11 mouse cellular contexts compared by ENCODE assay signal in genomic region chr10:41812566-41812965, GRCm38 (mm10). TPM values are rescaled to one million over a fixed set of nuclear protein-coding genes. Genes with fewer than 3 reads are reported as not detected.
DNase-seq lines count a peak whose midpoint lies in the region; ATAC-seq and TF ChIP-seq lines count a peak whose summit lies in the region.
"Had no signal": no experiment of that assay in that cellular context is flagged by ENCODE, and none has a peak within 500 bp of the region (broad histone marks: within the 10 kb centered on the region; RNA-seq: fewer than 3 reads in every experiment).

No protein-coding gene starts in this region.

- TF ChIP-seq CTCF in layer of hippocampus, adult 2 months (conservative IDR thresholded peaks at IDR 0.05): no peak
- TF ChIP-seq CTCF in embryonic fibroblast, embryonic 13.5 days (IDR thresholded peaks at IDR 0.05; ENCODE audit: borderline replicate concordance, insufficient read depth, low read length): no peak

- no peak overlapping the region for H3K27ac ChIP-seq in layer of hippocampus, adult 2 months
- no peak overlapping the region for H3K27ac ChIP-seq in embryonic fibroblast, embryonic 13.5 days (ENCODE audit: insufficient read depth, low read length)
- H3K27ac ChIP-seq in intestine, embryonic 16.5 days (ENCODE audit: low read length): no peak overlapping the region

- WGBS in intestine, embryonic 16.5 days: 77% methylated on average over 6 of the region's 6 CpGs

- peaks cover 36% of the 10 kb centered on the region for H3K79me2 ChIP-seq in myocyte (ENCODE audit: control insufficient read depth, insufficient read depth)

- no peak overlapping the region for H3ac ChIP-seq in myocyte (ENCODE audit: control insufficient read depth, insufficient read length)

- H3K9ac ChIP-seq in intestine, embryonic 16.5 days (ENCODE audit: low read depth, low read length): no peak overlapping the region; the same call in 1 of the 2 replicates

- H3K4me2 ChIP-seq in intestine, embryonic 16.5 days (ENCODE audit: low read depth, low read length): peak overlapping the region; percentile 42
- H3K4me2 ChIP-seq in myocyte (ENCODE audit: low read depth): peak overlapping the region; percentile 68

- no peak for ATAC-seq in intestine, embryonic 16.5 days
- ATAC-seq: Patski had no signal

- peaks cover 8% of the 10 kb centered on the region; the same call in 1 of the 2 replicates for H3K4me1 ChIP-seq in embryonic fibroblast, embryonic 13.5 days (ENCODE audit: control insufficient read depth, insufficient read depth, low read length)
- H3K4me1 ChIP-seq in intestine, embryonic 16.5 days (ENCODE audit: control insufficient read depth, insufficient read depth, low read length): peaks cover 12% of the 10 kb centered on the region

- H3K4me3 ChIP-seq in layer of hippocampus, adult 2 months: peak overlapping the region; percentile 91
- peak overlapping the region; percentile 13 for H3K4me3 ChIP-seq in embryonic fibroblast, embryonic 13.5 days (ENCODE audit: insufficient read depth, low read length)
- peak overlapping the region; percentile 20; the same call in 1 of the 2 replicates for H3K4me3 ChIP-seq in intestine, embryonic 16.5 days (ENCODE audit: low read length)
- peak overlapping the region; percentile 46 for H3K4me3 ChIP-seq in myocyte

- H3K36me3 ChIP-seq in intestine, embryonic 16.5 days (ENCODE audit: control insufficient read depth, insufficient read depth, low read length): no peaks in the 10 kb centered on the region
- no peaks in the 10 kb centered on the region for H3K36me3 ChIP-seq in myocyte (ENCODE audit: control insufficient read depth, insufficient read depth)

- TF ChIP-seq POLR2A in embryonic fibroblast, embryonic 13.5 days (IDR thresholded peaks at IDR 0.05; ENCODE audit: low read depth, low read length): no peak
- TF ChIP-seq POLR2A in myocyte (IDR thresholded peaks at IDR 0.05; ENCODE audit: insufficient read length, low read depth): no peak

- DNase-seq in layer of hippocampus, adult 2 months (ENCODE audit: low spot score in 2 of 2): no peak
- no peak for DNase-seq in layer of hippocampus, adult 9-10 months (ENCODE audit: low spot score)
- no peak for DNase-seq in layer of hippocampus, postnatal 25 days (ENCODE audit: extremely low spot score in 1 of 2, low spot score in 1 of 2)
- DNase-seq in urinary bladder, postnatal 14 days (ENCODE audit: low spot score): no peak
- DNase-seq in cerebellum, postnatal 25 days: no peak
- DNase-seq: cerebellum, postnatal 14 days; kidney, adult 9 months had no signal

- H3K27me3 ChIP-seq in intestine, embryonic 16.5 days (replicated peaks; ENCODE audit: control insufficient read depth, insufficient read depth, low read length): no peaks in the 10 kb centered on the region
- no peaks in the 10 kb centered on the region for H3K27me3 ChIP-seq in myocyte (ENCODE audit: control insufficient read depth, insufficient read depth, insufficient read length)
- H3K27me3 ChIP-seq: Patski had no signal

- H3K9me3 ChIP-seq in intestine, embryonic 16.5 days (ENCODE audit: control insufficient read depth, low read length): no peaks in the 10 kb centered on the region

TF ChIP-seq in myocyte, 11 proteins besides CTCF, POLR2A, EP300 and RAD21:
- TF ChIP-seq MYOD1 (IDR thresholded peaks at IDR 0.05; ENCODE audit: control insufficient read depth in 1 of 3, insufficient read length in 2 of 3, low read depth in 2 of 3) (no peak), POLR2AphosphoS2 (IDR thresholded peaks at IDR 0.05; ENCODE audit: insufficient read length, low read depth) (no peak), TCF3 (IDR thresholded peaks at IDR 0.05; ENCODE audit: insufficient read length, low read depth) (no peak), MYOG (IDR thresholded peaks at IDR 0.05; ENCODE audit: control insufficient read depth in 1 of 3, insufficient read depth in 1 of 3, insufficient read length in 2 of 3, low read depth in 2 of 3) (no peak), USF1 (IDR thresholded peaks at IDR 0.05; ENCODE audit: low read depth) (no peak), REST (IDR thresholded peaks at IDR 0.05; ENCODE audit: insufficient read depth, insufficient read length) (no peak), SRF (IDR thresholded peaks at IDR 0.05; ENCODE audit: control insufficient read depth, insufficient read length, low read depth) (no peak), TCF12 (IDR thresholded peaks at IDR 0.05; ENCODE audit: insufficient read depth, poor library complexity, severe bottlenecking) (no peak), MAX (IDR thresholded peaks at IDR 0.05; ENCODE audit: low read depth) (no peak), E2F4 (IDR thresholded peaks at IDR 0.05; ENCODE audit: insufficient read depth) (no peak), CEBPB (IDR thresholded peaks at IDR 0.05; ENCODE audit: insufficient read depth, poor library complexity, severe bottlenecking) (no peak)
TF ChIP-seq in myocyte: peak in this region for 0.

RNA-seq across cellular contexts. Expression of gene Sesn1, which starts 2.8 kb away (rescaled TPM):
- total RNA-seq in layer of hippocampus, adult 2 months (2021): 10 to 100 TPM; 51.4 to 55.3 TPM
- polyA plus RNA-seq in embryonic fibroblast, embryonic 13.5 days (2011; ENCODE audit: insufficient read length, low read depth, missing spikeins): 8.4 and 13.8 TPM in 2 replicates
- polyA plus RNA-seq in intestine, embryonic 16.5 days (2015; fragmentation: Nextera tagmentation; extraction: Ambion mirVana): 28.3 and 29.1 TPM in 2 replicates
- 9.7 TPM for polyA plus RNA-seq in myocyte (2012; fragmentation: generic; extraction: Trizol)
- 10 to 100 TPM; 45.4 to 51.1 TPM for total RNA-seq in layer of hippocampus, postnatal 25 days (2021)

RNA-seq across cellular contexts. Expression of gene Cep57l1, which starts 2.9 kb away (rescaled TPM):
- 1 to 10 TPM; 8.5 to 8.6 TPM for total RNA-seq in layer of hippocampus, adult 2 months (2021)
- polyA plus RNA-seq in embryonic fibroblast, embryonic 13.5 days (2011; ENCODE audit: insufficient read length, low read depth, missing spikeins): 12.4 and 17.8 TPM in 2 replicates
- 13.6 and 18.6 TPM in 2 replicates for polyA plus RNA-seq in intestine, embryonic 16.5 days (2015; fragmentation: Nextera tagmentation; extraction: Ambion mirVana)
- polyA plus RNA-seq in myocyte (2012; fragmentation: generic; extraction: Trizol): 3.3 TPM
- total RNA-seq in layer of hippocampus, postnatal 25 days (2021): 1 to 10 TPM; 5.1 to 8.4 TPM

Comparison
In these comparisons a context has a peak if more than half of its experiments do, and no peak if none do; other contexts are left out.
1. H3K4me3 ChIP-seq: peak in every context shown above with its lines; median percentile 91 in layer of hippocampus, adult 2 months; 46 in myocyte; 20 in intestine, embryonic 16.5 days; 13 in embryonic fibroblast, embryonic 13.5 days.